Mouse (Mus musculus): ENCODE measurements around the gene Itih3.

- no peak for TF ChIP-seq POLR2A (IDR thresholded peaks at IDR 0.05; ENCODE audit: borderline replicate concordance, low read depth, low read length)
- TF ChIP-seq CTCF (IDR thresholded peaks at IDR 0.05; ENCODE audit: low read depth, low read length): no peak
These were observed 37.4 kb downstream of the Itih3 start, which contains the start of gene Itih4 for GRCm38 (mm10) chr14:30886204-30886603.

Data from bone marrow macrophage, adult 2 months (primary cell).